Mouse (Mus musculus): ENCODE results near the gene Pip5k1b. TPM values are rescaled to one million over a fixed set of nuclear protein-coding genes. Genes with fewer than 3 reads are reported as not detected.

The Pip5k1b gene
- polyA plus RNA-seq, 1 experiment from 2014 or later, result 4.1 TPM

- no peak overlapping the region for H3K4me2 ChIP-seq (ENCODE audit: low read depth, low read length)
- H3K4me1 ChIP-seq (ENCODE audit: control insufficient read depth, insufficient read depth, low read length), result 0 out of 2 replicates have a peak, but pooled peaks cover 4% of the 10 kb centered on the region
- H3K9me3 ChIP-seq (replicated peaks; ENCODE audit: control insufficient read depth, low read length), result 0 out of 2 replicates have a peak, but pooled peaks cover 9% of the 10 kb centered on the region
- peaks cover 14% of the 10 kb centered on the region for H3K27me3 ChIP-seq (ENCODE audit: control insufficient read depth, insufficient read depth, low read length)
- H3K27ac ChIP-seq (ENCODE audit: low read length), result no peak overlapping the region
- WGBS, result 78% methylated on average over 7 of the region's 7 CpGs
- ATAC-seq (ENCODE audit: insufficient read depth, low FRiP score), result no peak
- no peaks in the 10 kb centered on the region for H3K36me3 ChIP-seq (ENCODE audit: control insufficient read depth, insufficient read depth, low read length)
- no peak overlapping the region for H3K9ac ChIP-seq (ENCODE audit: low read length)
- H3K4me3 ChIP-seq (replicated peaks; ENCODE audit: low read length), result no peak overlapping the region
Measured at GRCm38 (mm10) chr19:24550778-24551177, 4.9 kb downstream of the Pip5k1b start.

- Histone ChIP-seq H3K27me3 (ENCODE audit: control insufficient read depth, insufficient read depth, low read length) (0 out of 2 replicates have a peak, but pooled peaks cover 7% of the 10 kb centered on the region), H3K9me3 (replicated peaks; ENCODE audit: control insufficient read depth, low read length) (0 out of 2 replicates have a peak, but pooled peaks cover 9% of the 10 kb centered on the region), H3K27ac (ENCODE audit: low read length) (no peak overlapping the region), H3K36me3 (ENCODE audit: control insufficient read depth, insufficient read depth, low read length) (no peaks in the 10 kb centered on the region), H3K4me2 (ENCODE audit: low read depth, low read length) (no peak overlapping the region), H3K4me3 (replicated peaks; ENCODE audit: low read length) (no peak overlapping the region), H3K4me1 (ENCODE audit: control insufficient read depth, insufficient read depth, low read length) (no peaks in the 10 kb centered on the region), H3K9ac (ENCODE audit: low read length) (no peak overlapping the region)
- no peak for ATAC-seq (ENCODE audit: insufficient read depth, low FRiP score)
- 94% methylated on average over 2 of the region's 2 CpGs for WGBS
Measured at GRCm38 (mm10) chr19:24550016-24550415, 5.7 kb downstream of the Pip5k1b start.

GRCm38 (mm10) chr19:24548337-24548736 is 7.3 kb downstream of the Pip5k1b start:
- Histone ChIP-seq H3K27me3 (ENCODE audit: control insufficient read depth, insufficient read depth, low read length) (no peaks in the 10 kb centered on the region), H3K9me3 (replicated peaks; ENCODE audit: control insufficient read depth, low read length) (0 out of 2 replicates have a peak, but pooled peaks cover 9% of the 10 kb centered on the region), H3K4me3 (replicated peaks; ENCODE audit: low read length) (no peak overlapping the region), H3K27ac (ENCODE audit: low read length) (no peak overlapping the region), H3K4me1 (ENCODE audit: control insufficient read depth, insufficient read depth, low read length) (no peaks in the 10 kb centered on the region), H3K36me3 (ENCODE audit: control insufficient read depth, insufficient read depth, low read length) (no peaks in the 10 kb centered on the region), H3K4me2 (ENCODE audit: low read depth, low read length) (no peak overlapping the region), H3K9ac (ENCODE audit: low read length) (no peak overlapping the region)
- no peak for ATAC-seq (ENCODE audit: insufficient read depth, low FRiP score)
- 92% methylated on average over 9 of the region's 9 CpGs for WGBS

GRCm38 (mm10) chr19:24546153-24546552 is 9.5 kb downstream of the Pip5k1b start:
- 0 out of 2 replicates have a peak, but pooled peaks cover 9% of the 10 kb centered on the region for H3K9me3 ChIP-seq (replicated peaks; ENCODE audit: control insufficient read depth, low read length)
- no peak overlapping the region for H3K4me3 ChIP-seq (replicated peaks; ENCODE audit: low read length)
- no peak overlapping the region for H3K4me2 ChIP-seq (ENCODE audit: low read depth, low read length)
- H3K27me3 ChIP-seq (ENCODE audit: control insufficient read depth, insufficient read depth, low read length), result no peaks in the 10 kb centered on the region
- WGBS, result 74% methylated on average over 10 of the region's 10 CpGs
- no peak overlapping the region for H3K27ac ChIP-seq (ENCODE audit: low read length)
- no peaks in the 10 kb centered on the region for H3K36me3 ChIP-seq (ENCODE audit: control insufficient read depth, insufficient read depth, low read length)
- no peaks in the 10 kb centered on the region for H3K4me1 ChIP-seq (ENCODE audit: control insufficient read depth, insufficient read depth, low read length)
- no peak for ATAC-seq (ENCODE audit: insufficient read depth, low FRiP score)
- H3K9ac ChIP-seq (ENCODE audit: low read length), result no peak overlapping the region

- H3K36me3 ChIP-seq (ENCODE audit: control insufficient read depth, insufficient read depth, low read length), result no peaks in the 10 kb centered on the region
- H3K27ac ChIP-seq (ENCODE audit: low read length), result no peak overlapping the region
- 0 out of 2 replicates have a peak, but pooled peaks cover 9% of the 10 kb centered on the region for H3K9me3 ChIP-seq (replicated peaks; ENCODE audit: control insufficient read depth, low read length)
- no peak overlapping the region for H3K4me3 ChIP-seq (replicated peaks; ENCODE audit: low read length)
- ATAC-seq (ENCODE audit: insufficient read depth, low FRiP score), result no peak
- no peak overlapping the region for H3K9ac ChIP-seq (ENCODE audit: low read length)
- no peaks in the 10 kb centered on the region for H3K27me3 ChIP-seq (ENCODE audit: control insufficient read depth, insufficient read depth, low read length)
- H3K4me1 ChIP-seq (ENCODE audit: control insufficient read depth, insufficient read depth, low read length), result no peaks in the 10 kb centered on the region
- no peak overlapping the region for H3K4me2 ChIP-seq (ENCODE audit: low read depth, low read length)
- WGBS, result 82% methylated on average over 14 of the region's 14 CpGs
Measured at GRCm38 (mm10) chr19:24543386-24544350, 12.0 kb downstream of the Pip5k1b start.

GRCm38 (mm10) chr19:24542293-24542675 is 13.4 kb downstream of the Pip5k1b start:
- 97% methylated on average over 7 of the region's 7 CpGs for WGBS
- Histone ChIP-seq H3K4me1 (ENCODE audit: control insufficient read depth, insufficient read depth, low read length) (no peaks in the 10 kb centered on the region), H3K27me3 (ENCODE audit: control insufficient read depth, insufficient read depth, low read length) (no peaks in the 10 kb centered on the region), H3K27ac (ENCODE audit: low read length) (no peak overlapping the region), H3K36me3 (ENCODE audit: control insufficient read depth, insufficient read depth, low read length) (no peaks in the 10 kb centered on the region), H3K4me2 (ENCODE audit: low read depth, low read length) (no peak overlapping the region), H3K9me3 (replicated peaks; ENCODE audit: control insufficient read depth, low read length) (no peaks in the 10 kb centered on the region), H3K9ac (ENCODE audit: low read length) (no peak overlapping the region), H3K4me3 (replicated peaks; ENCODE audit: low read length) (no peak overlapping the region)
- ATAC-seq (ENCODE audit: insufficient read depth, low FRiP score), result no peak

GRCm38 (mm10) chr19:24541669-24542292 is 13.9 kb downstream of the Pip5k1b start:
- Histone ChIP-seq H3K9ac (ENCODE audit: low read length) (no peak overlapping the region), H3K4me2 (ENCODE audit: low read depth, low read length) (no peak overlapping the region), H3K4me3 (replicated peaks; ENCODE audit: low read length) (no peak overlapping the region), H3K9me3 (replicated peaks; ENCODE audit: control insufficient read depth, low read length) (no peaks in the 10 kb centered on the region), H3K27me3 (ENCODE audit: control insufficient read depth, insufficient read depth, low read length) (no peaks in the 10 kb centered on the region), H3K27ac (ENCODE audit: low read length) (no peak overlapping the region), H3K4me1 (ENCODE audit: control insufficient read depth, insufficient read depth, low read length) (no peaks in the 10 kb centered on the region), H3K36me3 (ENCODE audit: control insufficient read depth, insufficient read depth, low read length) (no peaks in the 10 kb centered on the region)
- ATAC-seq (ENCODE audit: insufficient read depth, low FRiP score), result no peak
- 91% methylated on average over 17 of the region's 17 CpGs for WGBS

GRCm38 (mm10) chr19:24540952-24541668 is 14.6 kb downstream of the Pip5k1b start:
- no peaks in the 10 kb centered on the region for H3K27me3 ChIP-seq (ENCODE audit: control insufficient read depth, insufficient read depth, low read length)
- H3K9me3 ChIP-seq (replicated peaks; ENCODE audit: control insufficient read depth, low read length), result no peaks in the 10 kb centered on the region
- H3K4me2 ChIP-seq (ENCODE audit: low read depth, low read length), result no peak overlapping the region
- 81% methylated on average over 10 of the region's 10 CpGs for WGBS
- no peak overlapping the region for H3K4me3 ChIP-seq (replicated peaks; ENCODE audit: low read length)
- H3K9ac ChIP-seq (ENCODE audit: low read length), result no peak overlapping the region
- H3K27ac ChIP-seq (ENCODE audit: low read length), result no peak overlapping the region
- no peaks in the 10 kb centered on the region for H3K4me1 ChIP-seq (ENCODE audit: control insufficient read depth, insufficient read depth, low read length)
- no peak for ATAC-seq (ENCODE audit: insufficient read depth, low FRiP score)
- H3K36me3 ChIP-seq (ENCODE audit: control insufficient read depth, insufficient read depth, low read length), result no peaks in the 10 kb centered on the region
